Mouse (Mus musculus) liver, embryonic 12.5 days (tissue): Measurements from ENCODE around the gene Trim41. TPM values are rescaled to one million over a fixed set of nuclear protein-coding genes. Genes with fewer than 3 reads are reported as not detected.
"Not testable (repeated sequence)": the region's sequence is repeated elsewhere in the genome, so short reads cannot be mapped to it uniquely, and the experiment has no call there.

Experiments used
- ATAC-seq: fragments of 200-750 bp; cut with Nextera tagmentation; 2 replicates; pipeline ENCODE4 v1.8.0; 2017; ENCODE audit warnings: moderate number of reproducible peaks, mild to moderate bottlenecking, moderate library complexity
- H3K27ac ChIP-seq: fragments of 300-500 bp; sonication (generic); 2 replicates; pipeline ENCODE4 v1.5.1; 2016; ENCODE audit warnings: mild to moderate bottlenecking
- H3K27me3 ChIP-seq: fragments of 300-500 bp; sonication (generic); replicated peaks from 2 replicates; pipeline ENCODE4 v1.6.1; 2016; ENCODE audit warnings: mild to moderate bottlenecking, moderate library complexity
- H3K36me3 ChIP-seq: fragments of 300-500 bp; sonication (generic); 2 replicates; pipeline ENCODE4 v1.6.1; 2016; ENCODE audit warnings: mild to moderate bottlenecking, moderate library complexity
- H3K4me1 ChIP-seq: fragments of 300-500 bp; sonication (generic); 2 replicates; pipeline ENCODE4 v1.6.1; 2016
- H3K4me2 ChIP-seq: fragments of 300-500 bp; sonication (generic); 2 replicates; pipeline ENCODE4 v1.6.1; 2016; ENCODE audit warnings: mild to moderate bottlenecking, moderate library complexity
- H3K4me3 ChIP-seq: fragments of 300-500 bp; sonication (generic); 2 replicates; pipeline ENCODE4 v1.5.1; 2016; ENCODE audit warnings: mild to moderate bottlenecking, moderate library complexity
- H3K9ac ChIP-seq: fragments of 300-500 bp; sonication (generic); 2 replicates; pipeline ENCODE4 v1.6.1; 2016; ENCODE audit warnings: mild to moderate bottlenecking, moderate library complexity
- H3K9me3 ChIP-seq: fragments of 300-500 bp; sonication (generic); replicated peaks from 2 replicates; pipeline ENCODE4 v1.6.1; 2016; ENCODE audit warnings: mild to moderate bottlenecking, moderate library complexity
- WGBS: fragments of 180-500 bp; shearing (Covaris S2); methylation state at CpG from one replicate; pipeline ENCODE4 v1.1.7; 2016; ENCODE audit not compliant: insufficient replicate concordance; 5-methylcytosine and 5-hydroxymethylcytosine counted together
- polyA plus RNA-seq: library from polyadenylated mRNA; unstranded; fragments of >200 nt; fragmentation: Nextera tagmentation; extraction: Ambion mirVana; gene quantifications from 2 replicates; pipeline ENCODE4 v1.2.1, GENCODE M21; 2016

Trim41 gene
- polyA plus RNA-seq, 1 experiment from 2014 or later = 2.1 TPM

DNA sequence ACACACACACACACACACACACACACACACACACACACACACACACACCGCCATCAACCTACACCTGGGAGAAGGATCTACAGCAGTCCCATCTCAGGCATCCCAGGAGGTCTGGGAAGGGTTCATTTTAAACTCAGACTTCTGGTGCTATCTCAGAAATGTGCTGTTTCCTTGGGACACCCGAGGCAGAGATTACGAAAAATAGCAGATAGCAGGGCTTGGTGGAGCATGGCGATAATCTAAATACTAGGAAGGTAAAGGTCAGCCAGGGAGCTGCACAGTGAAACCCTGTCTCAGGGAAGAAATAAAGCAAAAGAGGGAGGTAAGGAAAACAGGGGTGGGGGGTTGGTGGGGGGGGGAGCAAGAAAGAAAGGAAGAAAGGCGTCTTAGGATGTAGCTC, 19.9 kb downstream of the Trim41 start:
- Histone ChIP-seq H3K27me3 (no peaks in the 10 kb centered on the region), H3K36me3 (peaks cover 14% of the 10 kb centered on the region), H3K4me1 (peaks cover 43% of the 10 kb centered on the region), H3K9me3 (no peaks in the 10 kb centered on the region), H3K9ac (peak overlapping the region; percentile 93), H3K4me2 (peak overlapping the region; percentile 95), H3K27ac (peak overlapping the region; percentile 45), H3K4me3 (peak overlapping the region; percentile 88)
- WGBS = 36% methylated on average over 5 of the region's 5 CpGs
- ATAC-seq = no peak

DNA sequence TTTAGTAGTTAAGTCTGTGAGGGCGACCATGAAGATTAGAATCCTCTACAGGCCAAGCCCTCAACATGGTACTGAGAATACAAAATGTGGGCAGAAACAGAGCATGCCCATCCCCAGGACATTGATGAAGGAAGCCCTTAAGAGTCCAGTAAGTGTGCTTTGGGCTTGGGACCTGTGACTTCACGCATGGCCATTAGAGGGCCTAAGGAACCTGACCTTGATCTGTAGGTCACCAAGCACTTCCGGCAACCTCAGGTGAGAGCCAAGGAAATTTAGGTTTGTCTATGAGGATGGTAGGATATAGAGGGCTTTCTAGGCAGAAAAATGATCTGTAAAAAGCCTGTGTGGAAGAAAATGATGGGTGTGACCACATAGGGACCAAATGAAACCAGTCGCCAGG, 20.9 kb downstream of the Trim41 start:
- Histone ChIP-seq H3K9ac (no peak overlapping the region), H3K4me1 (peaks cover 36% of the 10 kb centered on the region), H3K4me3 (no peak overlapping the region), H3K27ac (no peak overlapping the region), H3K27me3 (no peaks in the 10 kb centered on the region), H3K36me3 (peaks cover 4% of the 10 kb centered on the region), H3K9me3 (no peaks in the 10 kb centered on the region), H3K4me2 (no peak overlapping the region)
- WGBS = 71% methylated on average over 4 of the region's 4 CpGs
- ATAC-seq = no peak

DNA sequence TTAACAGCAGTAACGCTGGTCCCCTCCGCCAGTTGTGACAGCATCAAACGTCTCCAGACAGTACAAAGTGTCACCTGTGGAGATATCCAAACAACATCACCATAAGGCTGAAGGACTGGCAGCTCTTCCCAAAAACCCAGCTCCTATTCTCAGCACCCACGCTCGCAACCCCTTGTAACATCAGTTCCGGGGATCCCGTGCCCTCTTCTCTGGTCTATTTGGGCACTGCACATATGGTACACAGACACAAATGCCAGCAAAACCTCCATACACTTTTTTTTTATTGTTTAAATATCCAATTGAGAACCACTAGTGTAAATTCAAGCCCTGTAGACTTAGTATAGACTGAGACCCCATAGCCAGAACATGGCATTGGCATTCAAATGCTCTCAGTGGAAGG, 21.9 kb downstream of the Trim41 start:
- H3K9me3 ChIP-seq = no peaks in the 10 kb centered on the region
- no peak for ATAC-seq
- no peak overlapping the region for H3K27ac ChIP-seq
- no peaks in the 10 kb centered on the region for H3K27me3 ChIP-seq
- 81% methylated on average over 7 of the region's 7 CpGs for WGBS
- peaks cover 43% of the 10 kb centered on the region for H3K4me1 ChIP-seq
- H3K4me2 ChIP-seq = no peak overlapping the region
- no peaks in the 10 kb centered on the region for H3K36me3 ChIP-seq
- no peak overlapping the region for H3K4me3 ChIP-seq
- no peak overlapping the region for H3K9ac ChIP-seq

DNA sequence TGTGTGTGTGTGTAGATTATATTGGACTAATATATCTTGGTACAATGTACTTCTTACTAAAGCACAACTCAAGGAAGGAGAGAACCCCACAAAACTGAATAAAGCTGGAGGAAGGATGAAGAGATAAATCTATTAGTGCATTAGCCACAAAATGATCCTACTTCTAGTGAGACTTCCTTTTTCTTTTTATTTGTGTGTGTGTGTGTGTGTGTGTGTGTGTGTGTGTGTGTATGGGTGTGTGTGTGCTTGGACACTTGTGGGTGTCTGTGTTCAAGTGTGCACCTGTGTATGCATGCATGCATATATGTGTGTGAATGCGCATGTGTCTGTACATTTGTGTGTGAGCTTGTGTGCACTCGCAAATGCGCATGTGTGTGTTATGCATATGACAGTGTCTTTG, 24.0 kb downstream of the Trim41 start:
- no peak for ATAC-seq
- WGBS = 91% methylated on average over 3 of the region's 3 CpGs
- Histone ChIP-seq H3K4me3 (no peak overlapping the region), H3K9me3 (no peaks in the 10 kb centered on the region), H3K4me2 (no peak overlapping the region), H3K27ac (no peak overlapping the region), H3K36me3 (no peaks in the 10 kb centered on the region), H3K9ac (no peak overlapping the region), H3K4me1 (peaks cover 54% of the 10 kb centered on the region), H3K27me3 (no peaks in the 10 kb centered on the region)

DNA sequence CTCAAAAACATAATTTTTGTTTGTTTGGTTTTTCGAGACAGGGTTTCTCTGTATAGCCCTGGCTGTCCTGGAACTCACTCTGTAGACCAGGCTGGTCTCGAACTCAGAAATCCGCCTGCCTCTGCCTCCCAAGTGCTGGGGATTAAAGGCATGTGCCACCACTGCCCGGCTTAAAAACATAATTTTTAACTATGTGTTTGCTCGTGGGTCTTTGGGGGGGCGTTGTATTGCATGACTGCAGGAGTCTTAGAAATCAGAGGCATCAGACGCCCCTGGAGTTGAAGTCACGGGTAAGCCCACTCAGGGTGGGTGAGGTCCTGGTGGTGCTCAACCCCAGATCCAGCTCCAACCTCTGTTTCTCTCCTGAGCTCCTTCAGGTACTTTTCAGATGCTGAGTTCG, 25.3 kb downstream of the Trim41 start:
- not testable (repeated sequence) for H3K4me2 ChIP-seq, H3K9ac ChIP-seq, H3K4me3 ChIP-seq, H3K9me3 ChIP-seq, ATAC-seq, H3K36me3 ChIP-seq, H3K27ac ChIP-seq, H3K27me3 ChIP-seq
- H3K4me1 ChIP-seq = peaks cover 48% of the 10 kb centered on the region
- 76% methylated on average over 9 of the region's 9 CpGs for WGBS

DNA sequence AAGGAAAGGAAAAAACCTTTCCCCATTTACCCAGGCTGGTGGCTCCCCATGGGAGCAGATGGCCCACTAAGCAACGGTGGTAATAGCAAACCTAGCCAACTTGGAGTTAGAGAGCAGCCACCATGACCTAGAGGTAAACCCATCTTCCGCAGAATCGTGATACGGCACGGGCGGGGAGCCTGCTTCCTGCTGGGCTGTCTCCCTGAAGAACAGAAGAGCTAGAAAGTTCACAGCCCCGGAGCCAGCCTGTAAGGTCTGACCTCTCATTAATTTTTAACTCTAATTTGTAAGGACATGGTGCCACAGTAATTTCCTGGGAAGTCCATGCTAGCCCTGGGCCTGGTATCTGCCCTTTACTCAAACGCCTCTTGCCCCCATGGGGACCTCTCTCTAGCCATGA, 26.2 kb downstream of the Trim41 start:
- WGBS = 44% methylated on average over 8 of the region's 8 CpGs
- peak overlapping the region; percentile 28; the same call in 1 of the 2 replicates for H3K4me3 ChIP-seq
- ATAC-seq = no peak

DNA sequence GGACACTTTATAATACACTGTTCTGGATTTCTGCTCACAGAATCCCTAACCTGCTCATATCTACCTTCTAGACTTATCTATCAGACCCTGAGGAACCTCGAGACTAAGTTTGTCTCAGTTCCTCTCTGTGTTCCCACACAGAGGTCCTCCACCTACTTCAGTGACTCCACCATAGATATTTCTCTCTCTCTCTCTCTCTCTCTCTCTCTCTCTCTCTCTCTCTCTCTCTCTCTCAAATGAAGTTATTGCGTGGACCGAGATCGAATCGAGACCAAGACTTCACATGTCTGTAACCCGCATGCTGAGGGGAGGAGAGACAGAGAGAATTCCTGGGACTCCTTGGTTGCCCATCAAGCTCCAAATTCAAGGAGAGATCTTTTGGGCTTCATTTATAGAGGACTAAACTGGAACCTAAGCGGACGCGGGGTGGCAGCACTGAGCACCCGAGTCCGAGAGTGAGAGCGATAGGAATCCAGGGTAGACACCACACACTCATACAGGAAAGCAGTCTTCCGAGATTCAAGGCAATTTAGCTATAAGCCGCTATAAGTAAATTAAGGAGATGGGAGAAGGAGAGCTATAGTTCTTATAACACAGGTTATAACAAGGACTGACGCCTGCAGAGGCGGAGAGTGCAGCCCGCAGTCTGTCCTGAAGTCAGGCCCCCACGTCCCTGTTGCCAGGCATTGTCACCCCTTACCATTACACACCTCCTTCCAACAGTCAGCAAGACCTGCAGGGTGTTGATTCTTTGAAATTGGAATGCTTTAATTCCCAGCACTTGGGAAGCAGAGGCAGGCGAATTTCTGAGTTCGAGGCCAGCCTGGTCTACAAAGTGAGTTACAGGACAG, 27.0 kb downstream of the Trim41 start:
- Histone ChIP-seq H3K4me2 (peak overlapping the region; percentile 60), H3K9me3 (no peaks in the 10 kb centered on the region), H3K9ac (no peak overlapping the region), H3K27ac (no peak overlapping the region), H3K36me3 (no peaks in the 10 kb centered on the region), H3K4me1 (peaks cover 40% of the 10 kb centered on the region), H3K4me3 (peak overlapping the region; percentile 28), H3K27me3 (no peaks in the 10 kb centered on the region)
- peak; percentile 61 for ATAC-seq
- WGBS = 17% methylated on average over 20 of the region's 20 CpGs

More for the DNA sequence above, 26.2 kb downstream of the Trim41 start:
- H3K4me2 ChIP-seq = peak overlapping the region; percentile 60
- no peaks in the 10 kb centered on the region for H3K36me3 ChIP-seq
- H3K27me3 ChIP-seq = no peaks in the 10 kb centered on the region
- H3K27ac ChIP-seq = no peak overlapping the region
- H3K9ac ChIP-seq = no peak overlapping the region
- peaks cover 40% of the 10 kb centered on the region for H3K4me1 ChIP-seq
- H3K9me3 ChIP-seq = no peaks in the 10 kb centered on the region

DNA sequence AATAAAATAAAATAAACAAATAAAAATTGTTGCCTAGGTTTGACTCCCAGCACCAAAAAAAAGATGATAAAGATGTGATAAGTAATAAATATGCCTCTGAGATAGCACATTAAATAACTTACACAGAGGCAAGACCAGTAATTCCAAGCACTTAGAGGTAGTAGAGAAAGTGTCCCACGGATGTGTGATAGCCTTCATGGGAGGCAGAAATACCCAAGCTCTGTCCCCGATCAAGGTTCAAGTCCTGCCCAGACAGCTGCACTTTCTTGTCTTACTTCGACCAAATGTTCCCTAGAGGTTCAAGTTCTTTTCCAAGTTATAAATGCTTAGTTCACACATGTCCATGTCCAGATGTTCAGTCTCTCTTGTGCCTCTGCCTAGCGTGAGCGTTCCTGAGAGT, 27.9 kb downstream of the Trim41 start:
- Histone ChIP-seq H3K27ac (no peak overlapping the region), H3K9ac (no peak overlapping the region; the same call in 1 of the 2 replicates), H3K4me1 (peaks cover 40% of the 10 kb centered on the region), H3K4me2 (peak overlapping the region; percentile 70; the same call in 1 of the 2 replicates), H3K9me3 (no peaks in the 10 kb centered on the region), H3K36me3 (no peaks in the 10 kb centered on the region), H3K4me3 (no peak overlapping the region), H3K27me3 (no peaks in the 10 kb centered on the region)
- no peak for ATAC-seq
- WGBS = 80% methylated on average over 5 of the region's 5 CpGs

DNA sequence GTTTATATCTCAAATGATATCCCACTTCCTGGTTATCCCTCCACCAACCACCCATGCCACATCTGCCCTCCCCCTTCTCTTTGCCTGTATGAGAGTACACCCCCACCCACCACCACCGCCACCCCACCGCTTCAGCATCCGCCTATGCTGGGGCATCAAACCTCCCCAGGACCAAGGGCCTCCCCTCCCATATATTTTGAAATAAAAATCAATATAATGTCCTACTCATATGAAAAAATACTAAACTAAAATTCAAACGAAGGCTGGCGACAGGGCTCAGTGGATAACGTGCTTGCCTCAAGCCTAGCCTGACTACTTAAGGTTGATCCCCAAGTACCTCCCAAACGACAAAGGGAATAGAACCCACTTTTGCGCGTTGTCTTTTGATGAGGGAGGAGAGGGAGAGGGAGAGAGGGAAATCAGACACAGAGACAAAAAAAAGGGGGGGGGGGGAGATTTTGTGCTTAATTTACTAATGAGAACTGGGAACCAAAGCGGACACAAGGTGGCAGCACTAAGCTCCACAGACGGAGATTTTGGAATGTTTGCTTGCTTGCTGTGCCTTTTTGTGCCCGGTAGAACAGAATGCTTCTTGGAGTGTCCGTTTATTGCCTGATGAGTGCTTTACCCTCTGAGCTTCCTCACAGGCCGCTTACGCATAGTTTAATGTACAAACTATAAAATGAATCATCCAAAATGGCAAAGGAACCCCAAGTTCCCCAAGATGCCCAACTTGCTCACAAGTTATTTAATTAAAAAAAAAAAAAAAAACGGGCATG, 28.7 kb downstream of the Trim41 start:
- Histone ChIP-seq H3K4me1 (peaks cover 40% of the 10 kb centered on the region), H3K27me3 (no peaks in the 10 kb centered on the region), H3K4me3 (peak overlapping the region; percentile 51), H3K9ac (peak overlapping the region; percentile 65), H3K36me3 (no peaks in the 10 kb centered on the region), H3K27ac (peak overlapping the region; percentile 31; the same call in 1 of the 2 replicates), H3K9me3 (no peaks in the 10 kb centered on the region), H3K4me2 (peak overlapping the region; percentile 70)
- peak; percentile 60; the same call in 1 of the 2 replicates for ATAC-seq
- 8% methylated on average over 16 of the region's 16 CpGs for WGBS

DNA sequence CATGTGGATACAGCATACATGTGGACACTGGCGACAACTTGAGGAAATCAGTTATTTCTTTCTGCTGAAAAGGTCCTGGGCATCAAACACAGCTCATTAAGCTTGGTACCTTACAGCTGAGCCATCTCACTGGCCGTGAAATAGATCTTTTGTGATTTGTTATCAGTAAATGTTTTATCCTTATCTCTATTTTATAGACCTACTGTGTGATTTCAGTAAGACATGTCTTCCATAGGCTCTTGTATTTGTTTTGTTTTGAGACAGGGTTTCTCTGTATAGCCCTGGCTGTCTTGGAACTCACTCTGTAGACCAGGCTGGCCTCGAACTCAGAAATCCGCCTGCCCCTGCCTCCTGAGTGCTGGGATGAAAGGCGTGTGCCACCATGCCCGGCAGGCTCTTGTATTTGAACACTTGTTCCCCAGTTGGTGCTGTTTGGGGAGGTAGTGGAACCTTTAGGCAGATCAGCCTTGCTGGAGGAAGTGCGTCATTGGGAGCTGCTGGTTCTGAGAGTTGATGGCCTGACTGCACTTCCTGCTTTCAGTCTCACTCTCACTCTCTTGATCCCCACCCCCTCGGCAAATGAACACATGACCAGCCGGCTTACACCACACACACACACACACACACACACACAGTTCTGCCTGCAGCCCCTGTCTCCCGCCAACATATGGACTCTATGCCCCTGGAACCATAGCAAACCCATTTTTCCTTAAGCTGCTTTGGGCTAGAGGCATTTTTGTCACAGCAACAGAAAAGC, 29.5 kb downstream of the Trim41 start:
- Histone ChIP-seq H3K27me3 (no peaks in the 10 kb centered on the region), H3K9ac (peak overlapping the region; percentile 65; the same call in 1 of the 2 replicates), H3K4me3 (peak overlapping the region; percentile 51), H3K4me1 (peaks cover 40% of the 10 kb centered on the region), H3K4me2 (peak overlapping the region; percentile 70), H3K9me3 (no peaks in the 10 kb centered on the region), H3K27ac (peak overlapping the region; percentile 31; the same call in 1 of the 2 replicates), H3K36me3 (no peaks in the 10 kb centered on the region)
- WGBS = 36% methylated on average over 10 of the region's 10 CpGs
- peak; percentile 66 for ATAC-seq

DNA sequence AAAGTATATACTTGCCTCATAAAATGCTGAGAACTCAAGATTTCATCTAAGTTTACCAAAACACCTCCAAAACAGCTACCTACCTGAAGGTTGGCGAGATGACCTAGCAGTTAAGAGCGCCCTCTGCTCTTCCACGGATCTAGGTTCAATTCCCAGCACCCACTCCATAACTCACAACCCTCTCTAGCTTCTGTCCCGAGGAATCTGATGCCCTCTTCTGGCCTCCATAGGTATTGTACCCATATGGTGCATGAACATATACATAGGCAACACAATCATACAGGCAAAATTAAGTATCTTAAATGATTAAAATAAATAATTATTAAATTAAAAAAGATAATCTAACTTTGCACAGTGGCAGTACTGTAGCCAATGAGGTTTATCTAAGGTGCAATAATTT, 34.9 kb downstream of the Trim41 start:
- no peak overlapping the region for H3K4me2 ChIP-seq
- 76% methylated on average over 4 of the region's 4 CpGs for WGBS
- ATAC-seq = no peak
- no peaks in the 10 kb centered on the region for H3K27me3 ChIP-seq
- H3K27ac ChIP-seq = no peak overlapping the region
- no peaks in the 10 kb centered on the region for H3K9me3 ChIP-seq
- H3K4me3 ChIP-seq = no peak overlapping the region
- H3K4me1 ChIP-seq = no peaks in the 10 kb centered on the region
- no peaks in the 10 kb centered on the region for H3K36me3 ChIP-seq
- H3K9ac ChIP-seq = no peak overlapping the region
